Mouse (Mus musculus) ovary, postnatal 36 days (tissue): ENCODE measurements at regions not wholly inside any gene's neighbourhood (a gene's known extent, or its start where the extent isn't known, plus 50 kb on each side); places are given as distances from the start of the nearest gene placed in this dataset.

Experiments used
- DNase-seq: peaks from one replicate; pipeline ENCODE4 v3.0.0; 2022; ENCODE audit warnings: low spot score, mixed read lengths

DNA sequence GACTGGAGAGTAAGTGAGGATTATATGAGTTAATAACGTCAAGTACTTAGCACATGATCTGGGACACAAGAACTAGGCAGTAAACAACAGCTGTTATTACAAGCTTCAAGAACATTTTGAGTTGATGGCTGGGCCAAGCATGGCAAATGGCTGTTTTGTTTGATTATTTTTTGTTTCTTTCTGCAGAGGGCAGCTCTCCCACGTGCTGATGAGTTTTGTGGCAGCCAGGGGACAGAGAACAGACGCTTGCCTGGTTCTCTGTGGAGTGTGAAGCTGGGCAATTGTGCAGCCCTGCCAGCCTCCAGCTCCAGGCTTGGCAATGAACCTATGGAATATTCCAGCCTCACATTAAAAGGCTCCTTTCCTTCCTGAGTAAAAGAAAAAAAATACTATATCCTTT is 592.2 kb downstream of the Tox3 start:
- no peak for DNase-seq

DNA sequence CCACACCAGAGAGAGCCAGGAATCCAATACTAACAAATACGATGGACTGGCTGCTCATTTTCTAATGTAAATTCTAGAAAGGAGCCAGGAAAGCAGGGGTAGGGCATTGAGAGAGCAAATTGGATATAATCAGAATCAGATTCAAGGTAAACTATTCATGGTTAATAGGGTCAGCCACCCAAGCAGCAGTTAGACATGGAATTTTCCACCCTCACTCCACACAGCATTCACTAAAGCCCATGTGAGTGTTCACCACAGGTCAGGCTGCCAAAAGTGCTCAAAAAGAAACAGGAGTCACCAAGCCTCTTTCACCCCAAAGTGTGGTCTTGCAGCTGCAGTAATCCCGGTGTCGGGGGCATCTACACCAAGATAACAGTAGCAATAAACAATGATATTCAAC is 596.9 kb downstream of the Tox3 start:
- DNase-seq: no peak

DNA sequence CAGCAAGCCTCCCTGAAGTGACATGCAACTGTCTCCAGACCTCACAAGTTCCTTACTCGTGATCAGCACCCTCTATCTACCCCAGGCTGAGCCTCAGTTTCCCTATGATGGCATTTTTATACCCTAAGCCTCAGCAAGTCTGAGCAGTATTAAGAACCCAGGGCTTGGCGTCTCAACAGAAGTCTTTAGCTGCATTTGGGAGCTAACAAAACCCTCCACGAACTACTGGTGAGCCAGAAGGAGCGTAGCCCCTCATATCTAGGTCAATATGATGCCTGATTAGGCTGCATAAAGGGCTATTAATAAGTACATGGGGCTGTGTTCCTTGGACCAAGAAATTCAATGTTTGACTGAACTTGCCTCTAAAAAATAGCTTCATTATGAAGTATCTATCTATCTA is 600.4 kb downstream of the Tox3 start:
- DNase-seq: no peak

DNA sequence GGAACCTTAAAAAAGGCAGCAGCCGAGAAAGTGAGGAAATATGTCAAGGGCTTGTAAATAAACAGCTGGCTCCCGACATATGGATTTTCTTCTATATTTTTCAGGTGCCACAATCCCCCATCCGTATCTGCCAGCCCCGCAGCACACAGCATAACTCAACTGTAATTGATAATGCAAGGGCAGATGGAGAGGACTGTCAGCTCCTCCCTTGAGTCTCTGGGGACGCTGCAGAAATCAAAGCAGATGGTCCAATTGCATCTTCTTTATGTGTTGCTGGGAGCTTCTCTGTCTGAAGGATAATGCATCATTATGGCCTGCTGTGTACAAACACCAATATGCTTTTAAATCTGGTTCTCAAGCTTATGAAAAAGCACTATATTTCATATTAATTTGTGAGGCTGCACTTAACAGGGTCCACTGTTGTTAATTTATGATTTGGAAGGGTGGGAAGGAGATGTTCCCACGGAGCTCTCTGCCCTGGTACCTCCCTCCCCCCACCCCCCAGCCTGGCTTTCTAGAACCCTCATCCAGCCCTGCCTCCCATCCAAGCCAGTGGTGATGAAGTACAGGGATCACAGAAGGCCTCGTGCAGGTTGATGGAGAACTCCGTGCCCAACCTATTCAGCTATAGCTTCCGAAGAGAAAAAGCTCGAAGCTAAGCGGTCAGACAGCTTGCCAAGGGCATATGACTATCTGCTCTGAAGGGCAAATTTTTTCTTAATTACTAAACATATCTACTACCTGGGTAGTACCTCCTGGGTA is 603.7 kb downstream of the Tox3 start:
- DNase-seq: no peak

DNA sequence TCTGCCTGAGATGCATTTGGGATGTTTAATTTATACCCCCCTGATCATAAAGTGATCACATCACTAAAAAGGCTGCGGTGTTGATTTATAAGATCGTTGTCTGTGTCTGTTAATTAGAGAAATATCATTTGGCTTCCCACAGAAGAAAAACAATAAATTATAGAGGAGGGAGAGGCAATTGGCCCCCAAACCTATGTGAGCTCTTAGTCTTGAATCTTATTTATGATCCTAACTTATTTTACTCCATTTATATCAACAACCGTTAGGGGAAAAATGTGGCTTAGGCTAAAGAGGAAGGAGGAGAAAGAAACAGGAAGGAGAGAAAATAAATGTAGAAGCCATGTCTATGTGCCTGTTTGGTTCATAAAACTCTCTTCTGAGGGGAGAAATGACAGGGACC is 609.5 kb downstream of the Tox3 start:
- no peak for DNase-seq

DNA sequence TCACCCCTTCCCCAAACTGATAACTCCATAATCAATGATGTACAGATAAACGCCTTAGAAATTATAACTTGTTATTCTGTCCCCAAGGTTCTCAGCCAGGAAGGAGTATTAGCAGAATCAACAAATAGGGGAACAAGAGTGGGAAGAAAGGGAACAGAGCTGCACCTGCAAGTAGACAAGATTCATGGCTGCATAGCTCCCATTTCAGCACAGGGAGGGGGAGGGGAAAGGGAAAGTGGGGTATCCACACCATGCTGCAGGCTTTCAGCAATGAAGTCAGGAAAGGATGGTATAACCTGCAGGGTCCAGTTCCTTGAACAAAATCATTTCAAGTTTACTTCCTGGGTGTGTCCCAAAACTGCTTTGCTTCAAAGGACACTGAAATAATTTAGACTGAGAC is 610.5 kb downstream of the Tox3 start:
- no peak for DNase-seq

DNA sequence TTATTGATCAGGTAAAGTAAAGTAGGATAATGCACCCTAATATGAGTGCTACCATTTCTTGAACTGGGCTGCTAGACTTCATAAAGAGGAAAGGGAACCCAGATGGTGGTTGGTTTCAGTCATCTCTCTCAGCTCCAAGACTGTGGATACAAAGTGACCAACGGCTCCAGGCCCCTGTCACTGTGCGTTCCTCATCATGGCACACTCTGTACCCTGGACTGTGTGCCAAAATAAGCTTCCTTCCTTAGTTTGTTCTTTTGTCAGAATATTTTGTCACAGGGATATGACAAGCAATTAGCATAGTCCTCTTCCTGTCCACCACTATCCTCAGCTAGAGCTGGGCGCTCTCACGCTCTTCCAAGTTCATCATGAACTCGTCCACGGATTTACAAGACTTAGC is 620.9 kb downstream of the Tox3 start:
- no peak for DNase-seq

DNA sequence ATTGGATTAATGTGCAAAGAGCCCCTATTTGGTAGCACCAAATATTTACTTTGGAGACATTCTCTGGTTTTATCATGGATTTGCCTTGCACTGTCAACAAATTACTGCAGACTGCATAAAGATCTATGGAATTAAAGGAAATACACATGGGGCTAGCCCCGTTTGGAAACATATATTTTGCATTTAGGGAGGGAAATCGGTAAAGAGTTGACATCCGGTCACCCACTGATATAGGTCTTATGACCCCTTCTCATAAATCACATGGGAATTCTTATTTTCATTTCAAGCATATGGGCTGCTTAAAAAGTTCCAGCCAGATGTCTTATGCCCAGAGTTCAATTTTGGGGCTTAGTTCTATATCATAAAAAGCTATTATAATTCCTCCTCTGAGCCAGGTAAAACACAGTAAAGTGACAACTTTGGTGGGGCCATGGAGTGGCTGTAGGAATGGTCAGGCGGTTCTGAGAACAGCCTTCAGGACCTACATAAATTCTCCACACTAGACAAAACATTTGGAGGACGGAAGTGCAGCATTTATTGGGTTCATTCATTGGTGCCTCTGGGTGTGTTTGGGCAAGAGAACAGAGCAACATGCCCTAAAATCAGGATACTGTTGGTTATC is 626.3 kb downstream of the Tox3 start:
- no peak for DNase-seq

DNA sequence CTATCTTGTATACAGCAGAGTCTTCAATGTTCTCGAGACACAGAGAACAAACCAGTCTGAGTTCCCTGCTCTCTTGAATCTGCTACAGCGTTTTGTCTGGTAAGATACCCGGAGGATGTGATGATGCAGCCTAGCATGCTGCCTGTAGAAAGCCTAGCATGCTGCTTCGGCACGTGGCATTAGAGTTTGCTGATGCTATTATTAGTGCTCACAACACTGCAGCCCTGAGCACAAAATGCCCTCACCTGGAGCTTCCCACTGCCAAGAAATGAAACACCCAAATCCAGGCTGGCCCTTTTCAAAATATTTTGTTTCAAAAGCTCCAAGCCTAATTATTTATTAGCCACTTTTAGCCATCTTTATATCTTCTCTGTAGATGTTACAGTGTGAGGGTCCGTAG is 634.3 kb downstream of the Tox3 start:
- DNase-seq: no peak

DNA sequence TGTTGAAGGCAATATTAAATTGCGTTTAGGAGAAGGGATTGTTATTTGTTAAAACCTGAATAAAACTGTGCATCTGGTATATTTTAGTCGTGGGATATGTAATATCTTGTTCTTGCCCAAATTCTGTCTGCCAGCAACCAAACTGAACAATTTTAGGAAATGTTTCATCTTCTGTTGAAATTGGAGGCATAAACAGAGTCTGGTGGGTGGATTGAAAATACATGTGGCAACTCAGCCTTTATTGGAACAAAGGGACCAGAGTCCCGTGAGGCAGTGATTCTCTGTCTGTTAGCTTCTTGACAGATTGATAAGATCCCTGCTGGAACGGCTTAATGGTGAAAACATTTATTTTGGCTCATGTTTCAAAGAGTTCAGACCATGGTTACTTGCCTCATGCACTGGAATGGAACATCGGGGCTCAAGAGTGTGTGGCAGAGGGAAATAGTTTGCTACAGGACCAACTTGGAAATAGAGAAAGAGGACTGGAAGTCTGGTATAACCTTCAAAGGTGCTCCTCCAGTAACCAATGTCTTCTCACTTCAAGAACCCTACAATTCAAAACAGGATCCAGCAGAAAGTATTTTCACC is 640.7 kb downstream of the Tox3 start:
- no peak for DNase-seq

DNA sequence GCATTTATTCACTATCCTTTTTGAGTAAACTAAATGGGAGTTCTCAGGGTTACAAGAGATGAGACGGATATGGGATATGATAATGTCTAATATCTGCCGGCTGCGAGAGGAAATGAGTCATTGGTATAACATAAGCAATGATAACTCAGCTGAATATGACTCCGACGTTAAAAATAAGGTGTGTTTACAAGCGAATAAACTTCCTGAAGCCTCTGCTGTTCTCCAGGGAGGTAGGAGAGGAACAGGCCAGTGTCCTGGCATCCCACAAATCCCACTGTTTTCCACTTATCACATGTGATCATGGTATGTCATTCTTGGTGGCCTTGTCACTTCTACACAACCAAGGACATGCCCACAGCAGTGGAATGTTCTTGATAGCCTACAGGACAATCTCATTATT is 641.7 kb upstream of the Sall1 start:
- DNase-seq: no peak

DNA sequence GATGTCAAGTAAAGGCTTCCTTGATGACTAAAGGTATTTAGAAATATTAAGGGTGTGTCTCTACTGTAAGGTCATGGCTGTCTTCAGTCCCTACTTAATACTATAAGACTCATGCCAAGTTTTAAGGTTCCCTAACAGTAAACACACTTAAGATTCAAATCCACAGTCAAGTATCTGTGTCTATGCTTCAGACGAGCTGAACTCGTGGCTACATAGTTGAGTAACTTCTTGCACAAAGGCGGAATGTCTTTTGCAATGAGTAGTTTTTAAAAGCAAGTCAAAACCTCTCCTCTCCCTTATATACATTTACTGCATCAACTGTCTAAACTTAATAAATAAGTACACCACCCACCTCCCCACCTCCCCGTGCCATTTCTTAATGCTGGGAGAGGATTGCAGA is 637.0 kb upstream of the Sall1 start:
- no peak for DNase-seq

DNA sequence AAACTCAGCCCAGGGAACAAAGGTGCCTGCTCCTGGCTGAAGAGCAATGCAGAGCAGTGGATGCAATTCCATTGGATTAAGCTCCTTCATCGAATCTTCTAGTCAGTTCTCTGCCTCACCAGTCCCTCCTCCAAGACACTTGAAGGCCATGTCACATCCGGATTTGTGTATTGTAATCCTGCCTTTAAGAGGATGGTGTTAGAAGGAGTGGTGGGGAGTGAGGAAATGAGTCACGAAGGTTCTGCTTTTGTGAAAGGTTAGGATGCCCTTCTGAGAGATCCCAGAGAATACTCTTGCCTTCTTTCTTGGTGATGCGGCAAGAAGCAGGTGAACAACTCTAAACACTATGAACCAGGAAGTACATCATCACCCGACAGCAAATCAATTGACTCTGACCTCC is 636.4 kb upstream of the Sall1 start:
- DNase-seq: no peak

DNA sequence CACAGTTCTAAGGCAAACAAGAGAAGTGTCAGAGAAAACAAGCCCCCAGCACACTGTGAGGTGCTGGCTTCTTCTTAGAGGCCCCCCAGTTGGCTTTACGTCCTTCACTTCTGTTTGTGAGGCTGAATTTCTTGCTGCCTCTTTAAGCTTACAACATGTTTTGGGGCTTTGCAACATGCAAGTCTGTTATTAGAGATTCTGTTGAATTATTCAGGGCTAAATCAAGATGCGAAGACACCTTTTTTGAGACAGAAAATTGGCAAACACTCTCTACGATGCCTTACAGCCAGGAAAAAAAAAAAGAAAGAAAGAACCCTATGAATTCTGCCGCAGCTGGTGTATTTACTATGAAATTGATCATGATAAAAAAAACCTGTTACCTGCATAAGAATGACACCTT is 635.6 kb upstream of the Sall1 start:
- no peak for DNase-seq

DNA sequence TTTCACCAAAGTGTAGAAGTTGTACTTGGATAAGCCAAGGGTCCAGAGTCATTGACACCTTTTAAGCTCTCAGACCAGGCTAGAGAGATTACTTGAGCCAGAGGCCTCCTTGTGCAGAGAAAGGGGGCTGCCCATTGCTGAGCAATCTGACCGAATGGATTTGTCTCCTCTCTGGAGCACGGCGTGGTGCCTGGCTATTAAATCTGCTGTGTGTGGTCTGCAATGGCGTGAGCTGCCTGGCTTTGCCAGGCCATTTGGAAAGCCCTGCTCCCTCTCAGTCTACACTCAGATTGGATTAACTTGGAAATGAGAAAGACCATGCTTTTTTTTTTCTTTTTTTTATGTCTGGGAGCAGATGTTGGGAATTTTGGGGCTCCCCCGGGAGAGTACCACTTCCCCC is 633.3 kb upstream of the Sall1 start:
- no peak for DNase-seq

DNA sequence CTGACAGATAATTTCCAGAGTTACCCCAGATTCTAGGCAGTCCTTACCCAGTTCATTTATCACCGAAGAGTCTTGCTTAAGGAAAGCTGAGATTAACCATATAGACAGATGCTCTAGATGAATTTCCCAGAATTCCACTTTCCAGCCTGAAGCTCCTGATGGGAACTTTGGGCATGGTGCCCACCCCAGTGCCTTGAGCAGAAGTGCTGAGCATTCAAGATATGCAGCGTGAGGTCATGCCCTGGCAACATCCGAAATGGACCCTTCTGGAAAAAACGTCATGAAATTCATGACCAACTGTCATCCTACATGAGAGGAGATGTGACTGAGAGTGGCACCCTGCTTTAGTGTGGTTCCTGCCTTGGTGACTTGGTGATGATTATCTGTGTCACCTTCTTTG is 629.9 kb upstream of the Sall1 start:
- DNase-seq: no peak

DNA sequence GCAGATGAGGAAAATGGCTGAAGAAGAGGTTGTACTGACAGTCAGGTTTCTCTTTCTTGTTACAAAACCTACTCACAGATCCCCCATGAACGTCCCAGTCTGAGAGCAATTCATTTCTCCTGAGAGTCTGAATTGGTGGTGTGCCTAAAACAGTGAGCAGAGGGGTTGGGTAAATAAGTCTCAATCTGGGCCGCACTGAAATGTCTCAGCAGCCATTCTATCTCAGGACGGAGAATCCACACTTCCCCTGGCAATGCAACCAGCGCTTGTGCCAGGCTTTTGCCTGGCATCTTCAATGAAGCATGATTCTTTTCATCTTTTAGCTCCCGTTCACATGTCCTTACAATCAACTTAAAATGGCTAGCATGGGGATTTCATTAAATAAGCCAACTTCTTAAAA is 628.7 kb upstream of the Sall1 start:
- DNase-seq: no peak

DNA sequence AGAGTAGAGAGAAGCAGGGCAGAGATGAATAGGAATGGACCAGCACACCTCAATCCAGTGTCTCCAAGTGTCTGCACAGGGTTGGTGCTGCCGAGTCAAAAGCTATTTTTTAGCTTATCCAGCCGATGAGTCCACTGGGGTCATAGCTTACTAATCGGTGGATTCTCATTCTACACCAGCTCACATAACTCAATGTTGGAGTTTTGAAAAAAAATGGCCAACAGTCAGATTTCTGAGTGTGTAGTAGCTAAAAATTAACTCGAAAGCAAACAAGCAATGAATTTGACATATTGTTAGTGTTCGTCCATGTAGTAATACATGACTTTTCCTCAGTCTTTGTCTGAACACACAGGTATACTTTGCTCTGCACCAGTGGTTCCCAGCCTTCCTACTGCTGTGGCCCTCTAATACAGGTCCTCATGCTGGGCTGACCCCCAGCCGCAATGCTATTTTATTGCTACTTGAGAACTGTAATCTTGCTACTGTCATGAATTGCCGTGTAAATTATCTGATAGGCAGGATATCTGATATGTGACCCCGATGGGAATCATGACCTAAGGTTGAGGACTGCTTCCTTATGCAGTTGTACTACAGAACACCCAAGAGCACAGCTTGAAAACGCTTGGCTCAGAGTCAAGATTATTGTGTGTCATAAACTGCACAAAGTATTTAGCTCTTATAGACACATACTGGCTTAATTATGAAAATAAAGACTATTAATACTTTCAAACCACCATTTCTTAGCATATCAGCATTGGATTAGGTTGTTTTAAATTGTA is 621.1 kb upstream of the Sall1 start:
- no peak for DNase-seq

DNA sequence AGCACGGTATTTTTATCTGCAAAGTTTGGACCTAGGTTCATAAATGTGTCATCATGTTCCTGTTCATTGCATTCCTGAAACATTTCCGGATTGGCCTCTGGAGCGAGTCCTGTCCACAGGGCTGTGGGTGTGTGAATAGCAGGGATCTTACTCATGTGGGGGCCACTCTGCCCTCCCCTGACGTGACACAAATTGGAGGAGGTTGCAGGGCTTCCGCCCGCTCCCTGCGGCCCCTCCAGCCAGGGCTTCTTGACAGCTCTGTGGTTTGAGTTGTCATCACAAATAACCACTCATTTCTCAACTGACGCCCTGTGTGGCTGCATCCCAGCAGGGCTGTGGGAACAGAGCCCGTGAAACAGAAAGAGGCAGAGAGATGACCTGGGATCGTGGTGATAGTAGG is 619.9 kb upstream of the Sall1 start:
- DNase-seq: peak; percentile 10

DNA sequence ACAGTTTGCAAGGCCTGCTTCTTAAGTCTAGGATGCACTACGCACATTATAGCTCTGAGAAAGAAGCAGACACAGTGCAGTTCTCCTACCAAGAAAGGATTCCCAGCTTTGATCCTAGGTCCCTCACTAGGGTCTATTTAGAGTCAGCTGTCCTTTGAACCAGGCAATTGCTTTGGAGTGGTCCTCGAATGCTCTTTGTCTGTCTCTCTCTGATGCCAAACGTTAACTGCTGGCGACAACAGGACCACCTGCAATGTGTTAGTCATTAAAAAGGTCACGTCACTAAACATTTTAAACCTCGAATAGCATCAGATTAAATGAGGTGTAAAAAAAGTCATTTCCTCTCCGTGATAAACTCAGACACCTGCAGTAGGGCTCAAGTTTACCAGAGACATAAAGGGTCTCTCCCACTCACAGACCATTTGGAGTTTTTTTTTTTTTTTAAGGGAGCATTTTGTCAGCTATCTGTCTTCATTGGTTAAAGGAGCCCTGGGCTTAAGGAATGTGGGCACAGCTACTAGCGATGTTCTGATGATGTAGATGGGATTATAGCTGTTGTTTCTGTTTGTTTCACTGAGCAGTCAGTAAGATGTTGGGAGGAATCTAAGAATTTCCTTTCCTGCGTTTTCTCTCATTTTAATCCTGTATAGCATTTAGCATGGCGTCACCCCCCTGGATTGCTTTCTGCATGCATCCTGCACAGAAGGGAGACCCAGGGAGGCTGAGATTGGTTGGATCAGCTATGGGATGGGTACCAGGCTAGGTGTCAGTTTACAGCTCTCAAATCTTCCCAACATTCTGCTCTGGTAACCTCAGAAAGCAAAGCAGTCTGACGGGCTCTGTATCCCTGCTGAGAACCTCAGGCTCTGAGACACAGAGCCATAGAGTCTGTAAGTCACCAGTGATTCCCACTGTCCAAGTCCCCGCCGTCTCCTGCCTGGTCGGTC is 615.3 kb upstream of the Sall1 start:
- no peak for DNase-seq

DNA sequence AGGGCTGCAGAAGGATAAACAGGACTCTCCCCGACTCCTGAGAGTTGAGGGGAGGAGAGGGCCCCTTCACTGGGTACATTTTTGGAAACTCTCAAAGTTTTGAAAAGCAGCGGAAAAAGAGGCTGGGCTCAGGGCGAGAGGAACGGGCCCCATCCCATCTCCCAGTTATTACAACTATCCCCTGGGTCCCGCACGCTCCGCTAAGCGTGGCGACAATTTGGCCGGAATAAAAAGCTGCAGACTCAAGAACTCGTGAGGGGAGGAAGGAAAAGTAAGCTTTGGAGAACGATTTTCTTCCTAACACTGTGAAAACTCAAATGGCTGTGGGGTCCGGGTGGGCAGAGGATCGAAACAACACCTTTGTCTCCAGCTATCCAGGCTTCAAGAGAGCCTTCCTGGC is 611.4 kb upstream of the Sall1 start:
- DNase-seq: no peak
